Mouse (Mus musculus) MEL (cell line): ENCODE results near the gene Taldo1. TPM values are rescaled to one million over a fixed set of nuclear protein-coding genes. Genes with fewer than 3 reads are reported as not detected.

Source experiments
- DNase-seq: peaks from one replicate; pipeline ENCODE4 v3.0.0; 2011; ENCODE audit warnings: low read depth, low spot score
- H3K27ac ChIP-seq: 2 replicates; pipeline ENCODE4 v1.5.1; 2012; ENCODE audit warnings: low read depth, mild to moderate bottlenecking, control low read depth, low read length, moderate library complexity; ENCODE audit not compliant: control insufficient read depth
- H3K27me3 ChIP-seq, 2 experiments: fragments of 150-350 bp in 1 of 2; sonication (generic) in 1 of 2; 2 replicates each; pipeline ENCODE4 v1.6.1; 2012; ENCODE audit warnings: low read length in 2 of 2, mild to moderate bottlenecking in 2 of 2, improper control_type of control experiment in 1 of 2, moderate library complexity in 1 of 2; ENCODE audit not compliant: insufficient read depth in 2 of 2, control insufficient read depth in 1 of 2
- H3K36me3 ChIP-seq, 2 experiments: 2 replicates each; pipeline ENCODE4 v1.6.1; 2012 to 2014; ENCODE audit warnings: low read length in 2 of 2, improper control_type of control experiment in 1 of 2, inconsistent platforms in 1 of 2, mild to moderate bottlenecking in 1 of 2; ENCODE audit not compliant: insufficient read depth in 2 of 2, control insufficient read depth in 1 of 2
- H3K4me1 ChIP-seq, 2 experiments: fragments of 150-350 bp in 1 of 2; sonication (generic) in 1 of 2; 2 replicates each; pipeline ENCODE4 v1.6.1; 2012; ENCODE audit warnings: low read length in 2 of 2, improper control_type of control experiment in 1 of 2, mild to moderate bottlenecking in 1 of 2; ENCODE audit not compliant: insufficient read depth in 2 of 2, control insufficient read depth in 1 of 2
- H3K4me3 ChIP-seq, 2 experiments: fragments of 150-350 bp in 1 of 2; sonication (generic) in 1 of 2; 2 replicates each; pipeline ENCODE4 v1.5.1; 2012; ENCODE audit warnings: low read depth in 2 of 2, low read length in 2 of 2, mild to moderate bottlenecking in 2 of 2, moderate library complexity in 2 of 2, control low read depth in 1 of 2, improper control_type of control experiment in 1 of 2; ENCODE audit not compliant: control insufficient read depth in 1 of 2, insufficient read depth in 1 of 2
- H3K79me2 ChIP-seq: 2 replicates; pipeline ENCODE4 v1.6.1; 2012; ENCODE audit warnings: mild to moderate bottlenecking, low read length, moderate library complexity; ENCODE audit not compliant: control insufficient read depth, poor library complexity, insufficient read depth
- H3K9ac ChIP-seq: 2 replicates; pipeline ENCODE4 v1.6.1; 2012; ENCODE audit warnings: low read depth, mild to moderate bottlenecking, control low read depth, low read length, moderate library complexity; ENCODE audit not compliant: control insufficient read depth, poor library complexity, severe bottlenecking
- H3K9me3 ChIP-seq: fragments of 150-350 bp; sonication (generic); replicated peaks from 2 replicates; pipeline ENCODE4 v1.6.1; 2012; ENCODE audit warnings: mild to moderate bottlenecking, low read length, improper control_type of control experiment, moderate library complexity; ENCODE audit not compliant: insufficient read depth
- BHLHE40 ChIP-seq: IDR thresholded peaks from 2 replicates; pipeline ENCODE4 v1.6.1; 2012; ENCODE audit warnings: low read depth, mild to moderate bottlenecking, inconsistent platforms, low read length, improper control_type of control experiment, borderline replicate concordance
- EP300 ChIP-seq, 2 experiments: IDR thresholded peaks; 2 replicates each; pipeline ENCODE4 v1.6.1; 2011; ENCODE audit warnings: improper control_type of control experiment in 2 of 2, low read length in 2 of 2, low read depth in 1 of 2, mild to moderate bottlenecking in 1 of 2
- GATA1 ChIP-seq: IDR thresholded peaks from 2 replicates; pipeline ENCODE4 v1.6.1; 2011; ENCODE audit warnings: low read depth, low read length, improper control_type of control experiment
- JUND ChIP-seq: IDR thresholded peaks from 2 replicates; pipeline ENCODE4 v1.6.1; 2011; ENCODE audit warnings: low read depth, mild to moderate bottlenecking, improper control_type of control experiment, low read length
- KAT2A ChIP-seq: conservative IDR thresholded peaks from 2 replicates; pipeline ENCODE4 v1.6.1; 2012; ENCODE audit warnings: low read depth, low read length, improper control_type of control experiment, inconsistent platforms
- MAFK ChIP-seq: IDR thresholded peaks from 2 replicates; pipeline ENCODE4 v1.6.1; 2011; ENCODE audit warnings: low read depth, mild to moderate bottlenecking, low read length, improper control_type of control experiment, borderline replicate concordance
- MXI1 ChIP-seq: IDR thresholded peaks from 2 replicates; pipeline ENCODE4 v1.6.1; 2011; ENCODE audit warnings: mild to moderate bottlenecking, low read depth, low read length, improper control_type of control experiment
- NRF1 ChIP-seq: IDR thresholded peaks from 2 replicates; pipeline ENCODE4 v1.6.1; 2014; ENCODE audit warnings: low read depth, mild to moderate bottlenecking, inconsistent platforms, low read length, improper control_type of control experiment, moderate library complexity; ENCODE audit not compliant: poor library complexity, insufficient read depth, severe bottlenecking
- POLR2A ChIP-seq, 2 experiments: IDR thresholded peaks; 2 replicates each; pipeline ENCODE4 v1.6.1; 2011 to 2012; ENCODE audit warnings: low read length in 2 of 2, mild to moderate bottlenecking in 2 of 2, control low read depth in 1 of 2, improper control_type of control experiment in 1 of 2, low read depth in 1 of 2, moderate library complexity in 1 of 2; ENCODE audit not compliant: control insufficient read depth in 1 of 2, insufficient read depth in 1 of 2, poor library complexity in 1 of 2
- POLR2AphosphoS2 ChIP-seq: IDR thresholded peaks from 2 replicates; pipeline ENCODE4 v1.6.1; 2011; ENCODE audit warnings: low read length, improper control_type of control experiment
- POLR2AphosphoS5 ChIP-seq: IDR thresholded peaks from 2 replicates; pipeline ENCODE4 v1.6.1; 2012; ENCODE audit warnings: low read depth, borderline replicate concordance, mild to moderate bottlenecking, inconsistent platforms, low read length, moderate library complexity, mixed read lengths
- RAD21 ChIP-seq: IDR thresholded peaks from 2 replicates; pipeline ENCODE4 v1.6.1; 2011; ENCODE audit warnings: mild to moderate bottlenecking, low read depth, low read length, improper control_type of control experiment
- RCOR1 ChIP-seq: IDR thresholded peaks from 2 replicates; pipeline ENCODE4 v1.6.1; 2012; ENCODE audit warnings: low read depth, mild to moderate bottlenecking, inconsistent platforms, low read length, improper control_type of control experiment
- SMC3 ChIP-seq: IDR thresholded peaks from 2 replicates; pipeline ENCODE4 v1.6.1; 2011; ENCODE audit warnings: low read depth, low read length, improper control_type of control experiment
- TAL1 ChIP-seq: IDR thresholded peaks from 2 replicates; pipeline ENCODE4 v1.6.1; 2012; ENCODE audit warnings: mild to moderate bottlenecking, inconsistent platforms, low read length, moderate library complexity, mixed read lengths
- UBTF ChIP-seq: IDR thresholded peaks from 2 replicates; pipeline ENCODE4 v1.6.1; 2012; ENCODE audit warnings: low read depth, mild to moderate bottlenecking, inconsistent platforms, low read length, improper control_type of control experiment, moderate library complexity, borderline replicate concordance; ENCODE audit not compliant: insufficient read depth
- USF1 ChIP-seq: IDR thresholded peaks from 2 replicates; pipeline ENCODE4 v1.6.1; 2014; ENCODE audit warnings: low read depth, mild to moderate bottlenecking, inconsistent platforms, low read length, improper control_type of control experiment, moderate library complexity
- ZC3H11A ChIP-seq: IDR thresholded peaks from 2 replicates; pipeline ENCODE4 v1.6.1; 2012; ENCODE audit warnings: low read depth, mild to moderate bottlenecking, inconsistent platforms, low read length, improper control_type of control experiment
- ZKSCAN1 ChIP-seq: IDR thresholded peaks from 2 replicates; pipeline ENCODE4 v1.6.1; 2012; ENCODE audit warnings: low read depth, mild to moderate bottlenecking, inconsistent platforms, low read length, improper control_type of control experiment, moderate library complexity
- ZMIZ1 ChIP-seq: IDR thresholded peaks from 2 replicates; pipeline ENCODE4 v1.6.1; 2012; ENCODE audit warnings: low read depth, mild to moderate bottlenecking, inconsistent platforms, low read length, improper control_type of control experiment, moderate library complexity
- polyA plus RNA-seq, 2 experiments: library from polyadenylated mRNA; stranded (reverse) in 1 of 2; unstranded in 1 of 2; fragments of >175 nt in 1 of 2; fragments of >200 nt in 1 of 2; gene quantifications; 2 replicates each; pipeline versions ENCODE4 v1.2.1 to v1.2.4; 2012; ENCODE audit warnings: low replicate concordance in 2 of 2, low read depth in 1 of 2; ENCODE audit not compliant: insufficient read length in 2 of 2, insufficient read depth in 1 of 2, missing spikeins in 1 of 2
- total RNA-seq: library from RNA; depleted of rRNA; stranded (reverse); fragments of 300-350 nt; gene quantifications from 2 replicates; pipeline ENCODE4 v1.2.3, GENCODE M21; 2012

Gene Taldo1
- total and polyA plus RNA-seq, 3 experiments = 298 to 415 TPM; not detected in 1

DNA sequence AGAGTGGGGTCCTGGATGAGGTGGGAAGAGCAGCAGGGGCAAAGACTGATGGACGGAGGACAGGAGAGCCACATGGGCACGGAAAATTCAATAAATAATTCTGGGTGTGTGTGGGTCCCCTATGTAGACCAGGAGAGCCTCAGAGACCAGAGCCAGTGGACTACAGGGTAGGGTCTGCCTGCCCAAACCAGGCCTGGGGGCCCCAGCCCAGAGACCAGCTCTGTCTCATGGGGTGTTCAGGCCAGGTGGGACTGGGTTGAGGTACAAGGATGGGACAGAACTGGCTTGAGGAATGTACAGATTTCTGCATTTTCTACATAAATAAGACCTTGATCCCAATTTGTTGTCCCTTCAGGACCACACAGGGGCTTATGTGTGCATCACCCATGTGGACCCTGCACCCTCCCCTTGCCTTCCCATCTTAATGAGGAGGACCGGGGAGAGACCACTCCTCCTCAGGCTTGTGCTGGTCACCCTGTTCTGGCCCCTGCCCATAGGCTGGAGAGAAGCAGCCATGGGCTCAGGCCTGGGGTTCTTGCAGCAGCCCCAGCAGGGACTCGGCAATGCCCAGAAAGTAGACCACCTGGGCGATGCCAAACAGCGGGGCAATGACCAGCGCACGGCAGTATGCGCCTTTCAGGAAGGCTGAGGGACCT, 38.7 kb downstream of the Taldo1 start:
- Histone ChIP-seq H3K9ac (no peak overlapping the region), H3K27me3 (no peaks in the 10 kb centered on the region), H3K4me3 (no peak overlapping the region), H3K36me3 (peaks cover 0 to 13% of the 10 kb centered on the region in 2 experiments; a peak in 2 of 4 replicates), H3K79me2 (peaks cover 12% of the 10 kb centered on the region), H3K27ac (no peak overlapping the region), H3K9me3 (no peaks in the 10 kb centered on the region), H3K4me1 (peaks cover 0 to 17% of the 10 kb centered on the region in 2 experiments; a peak in 3 of 4 replicates)
- TF ChIP-seq ZC3H11A (no peak), POLR2AphosphoS2 (no peak), EP300 (IDR thresholded peaks at IDR 0.05; ENCODE audit: low read depth in 1 of 2, low read length in 2 of 2) (no peak), MAFK (no peak), USF1 (no peak), BHLHE40 (no peak), ZKSCAN1 (no peak), JUND (no peak), POLR2AphosphoS5 (no peak), NRF1 (no peak), UBTF (no peak), SMC3 (no peak), POLR2A (IDR thresholded peaks at IDR 0.05; ENCODE audit: control insufficient read depth in 1 of 2, insufficient read depth in 1 of 2, low read depth in 1 of 2, low read length in 2 of 2, poor library complexity in 1 of 2) (no peak), RAD21 (no peak), MXI1 (no peak), TAL1 (no peak), KAT2A (no peak), GATA1 (no peak), RCOR1 (no peak), ZMIZ1 (no peak)
- DNase-seq = no peak
